Mouse (Mus musculus): Measurements from ENCODE around the gene Myadml2. TPM values are rescaled to one million over a fixed set of nuclear protein-coding genes. Genes with fewer than 3 reads are reported as not detected.

Gene Myadml2
- polyA plus RNA-seq, 1 experiment from 2014 or later: 2.4 TPM

DNA sequence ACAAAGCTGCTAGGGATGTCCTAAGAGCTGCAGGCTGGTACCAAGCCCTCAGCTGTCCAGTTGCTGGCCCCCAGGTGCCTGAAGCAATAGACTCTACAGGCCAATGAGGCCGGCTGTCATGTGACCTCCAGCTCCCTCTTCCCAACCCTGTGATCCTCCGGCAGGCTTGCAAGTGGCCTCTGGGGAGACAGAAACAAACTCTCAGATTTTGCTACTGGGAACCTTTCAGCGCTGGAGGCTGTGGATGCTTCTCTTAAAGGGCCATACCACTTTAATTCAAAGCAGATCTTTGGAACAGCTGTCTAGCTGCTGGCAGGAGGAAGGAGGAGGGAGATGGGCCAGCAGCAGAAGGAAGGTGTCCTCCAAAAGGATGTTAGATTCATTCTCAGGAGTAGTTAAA, 18.7 kb upstream of the Myadml2 start:
- no peak for ATAC-seq
- H3K9me3 ChIP-seq (ENCODE audit: control insufficient read depth, low read length): no peaks in the 10 kb centered on the region
- no peak overlapping the region for H3K9ac ChIP-seq (ENCODE audit: low read depth, low read length)
- H3K27ac ChIP-seq (ENCODE audit: low read depth, low read length): no peak overlapping the region
- no peaks in the 10 kb centered on the region for H3K36me3 ChIP-seq (ENCODE audit: control insufficient read depth, insufficient read depth, low read length)
- H3K4me1 ChIP-seq (ENCODE audit: control insufficient read depth, insufficient read depth, low read depth, low read length): no peaks in the 10 kb centered on the region
- no peak overlapping the region for H3K4me3 ChIP-seq (ENCODE audit: low read length)
- H3K4me2 ChIP-seq (ENCODE audit: low read length): no peak overlapping the region
- 10% methylated on average over 3 of the region's 3 CpGs for WGBS
- H3K27me3 ChIP-seq (replicated peaks; ENCODE audit: control insufficient read depth, insufficient read depth, low read length): peaks cover 18% of the 10 kb centered on the region

DNA sequence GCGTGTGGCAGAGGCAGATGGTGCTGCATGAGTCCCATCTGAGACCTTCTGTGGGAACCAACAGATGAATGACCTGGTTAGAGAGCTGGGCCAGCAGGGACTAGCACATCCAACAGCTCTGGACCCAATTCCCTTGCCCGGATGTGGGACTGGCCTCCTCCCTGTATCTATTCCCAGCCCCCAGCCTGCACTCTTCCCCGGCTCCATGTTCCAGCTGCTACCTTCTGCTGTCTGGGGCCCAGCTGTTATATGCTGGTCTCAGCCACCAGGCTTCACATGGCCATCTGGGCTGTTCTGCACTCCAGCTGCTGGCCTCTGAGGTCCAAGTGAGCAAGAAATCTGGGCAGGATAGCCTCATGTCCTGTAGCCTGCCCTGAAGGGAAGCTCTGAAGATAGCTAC, 17.4 kb upstream of the Myadml2 start:
- no peak for ATAC-seq
- Histone ChIP-seq H3K9ac (ENCODE audit: low read depth, low read length) (no peak overlapping the region; the same call in 1 of the 2 replicates), H3K27ac (ENCODE audit: low read depth, low read length) (no peak overlapping the region), H3K4me3 (ENCODE audit: low read length) (no peak overlapping the region), H3K4me1 (ENCODE audit: control insufficient read depth, insufficient read depth, low read depth, low read length) (peaks cover 8% of the 10 kb centered on the region), H3K27me3 (replicated peaks; ENCODE audit: control insufficient read depth, insufficient read depth, low read length) (peaks cover 26% of the 10 kb centered on the region), H3K4me2 (ENCODE audit: low read length) (no peak overlapping the region), H3K9me3 (ENCODE audit: control insufficient read depth, low read length) (no peaks in the 10 kb centered on the region), H3K36me3 (ENCODE audit: control insufficient read depth, insufficient read depth, low read length) (no peaks in the 10 kb centered on the region)
- 59% methylated on average over 2 of the region's 3 CpGs for WGBS

DNA sequence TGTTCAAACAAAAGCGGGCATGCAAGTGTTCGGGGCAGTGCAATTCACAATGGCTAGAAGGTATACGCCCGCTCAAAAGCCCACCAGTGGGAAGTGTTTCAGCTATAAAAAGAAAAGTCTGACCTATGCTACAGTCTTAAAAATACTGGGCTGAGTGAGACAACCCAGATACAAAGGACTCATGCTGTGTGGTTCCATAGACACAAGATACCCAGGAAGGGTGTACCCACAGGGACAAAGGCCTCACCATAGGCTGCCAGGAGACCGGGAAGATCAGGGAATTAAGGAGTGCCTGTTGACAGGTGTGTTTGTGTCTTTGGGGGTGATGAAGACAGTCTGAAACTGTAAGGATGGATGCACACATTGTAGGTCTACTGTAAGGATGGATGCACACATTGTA, 15.8 kb upstream of the Myadml2 start:
- Histone ChIP-seq H3K4me2 (ENCODE audit: low read length) (no peak overlapping the region), H3K27me3 (replicated peaks; ENCODE audit: control insufficient read depth, insufficient read depth, low read length) (peaks cover 42% of the 10 kb centered on the region), H3K4me1 (ENCODE audit: control insufficient read depth, insufficient read depth, low read depth, low read length) (peaks cover 14% of the 10 kb centered on the region), H3K36me3 (ENCODE audit: control insufficient read depth, insufficient read depth, low read length) (no peaks in the 10 kb centered on the region), H3K4me3 (ENCODE audit: low read length) (no peak overlapping the region), H3K9ac (ENCODE audit: low read depth, low read length) (no peak overlapping the region), H3K9me3 (ENCODE audit: control insufficient read depth, low read length) (peaks cover 2% of the 10 kb centered on the region; the same call in 1 of the 2 replicates), H3K27ac (ENCODE audit: low read depth, low read length) (no peak overlapping the region)
- no peak for ATAC-seq
- 65% methylated on average over 5 of the region's 5 CpGs for WGBS

DNA sequence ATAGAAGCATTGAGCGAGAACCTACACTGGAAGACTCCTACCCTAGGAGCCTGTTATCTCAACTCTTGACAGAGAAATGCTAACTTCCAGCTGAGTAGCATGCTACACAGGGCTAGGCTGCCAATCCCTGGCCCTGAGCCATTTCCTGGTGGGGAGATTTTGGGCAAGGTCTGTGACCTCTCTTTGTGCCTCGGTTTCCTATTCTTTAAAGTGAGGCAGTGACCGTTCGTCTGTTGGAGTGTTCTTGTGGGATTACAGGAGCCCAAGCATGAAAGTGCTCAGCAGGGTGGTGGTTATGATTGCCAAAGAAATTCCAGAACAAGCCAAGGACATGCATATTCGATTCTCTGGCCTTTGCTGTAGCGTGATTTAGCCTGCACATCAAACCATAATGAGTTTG, 14.8 kb upstream of the Myadml2 start:
- H3K27ac ChIP-seq (ENCODE audit: low read depth, low read length): no peak overlapping the region
- no peak overlapping the region for H3K4me3 ChIP-seq (ENCODE audit: low read length)
- WGBS: 39% methylated on average over 6 of the region's 6 CpGs
- no peaks in the 10 kb centered on the region for H3K36me3 ChIP-seq (ENCODE audit: control insufficient read depth, insufficient read depth, low read length)
- H3K9me3 ChIP-seq (ENCODE audit: control insufficient read depth, low read length): peaks cover 2% of the 10 kb centered on the region; the same call in 1 of the 2 replicates
- peaks cover 14% of the 10 kb centered on the region for H3K4me1 ChIP-seq (ENCODE audit: control insufficient read depth, insufficient read depth, low read depth, low read length)
- H3K4me2 ChIP-seq (ENCODE audit: low read length): no peak overlapping the region
- H3K9ac ChIP-seq (ENCODE audit: low read depth, low read length): no peak overlapping the region
- H3K27me3 ChIP-seq (replicated peaks; ENCODE audit: control insufficient read depth, insufficient read depth, low read length): peaks cover 51% of the 10 kb centered on the region
- no peak for ATAC-seq

DNA sequence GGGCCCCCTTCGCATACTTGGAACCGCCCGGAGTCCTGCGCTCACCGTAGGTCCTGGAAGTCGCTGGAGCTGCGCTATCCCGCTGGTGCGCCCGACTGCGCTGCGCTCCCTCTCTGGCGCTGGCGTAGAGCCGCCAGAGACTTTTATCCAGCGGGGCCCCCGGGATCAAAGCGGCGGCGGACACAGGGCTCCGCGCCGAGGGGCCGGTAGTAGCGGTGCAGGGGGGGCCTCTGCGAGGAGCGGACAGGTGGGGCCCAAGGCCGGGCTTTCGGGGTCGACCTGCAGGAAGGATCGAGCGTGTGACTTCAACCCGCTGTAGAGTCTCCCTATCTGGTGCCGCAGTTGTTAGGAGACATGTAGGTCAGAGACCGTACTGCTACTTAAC, 13.1 kb upstream of the Myadml2 start, which contains the start of gene Notum:
Gene Notum, minus strand, starts transcription at position 100 of the 385 bp plus-strand sequence.
- H3K27me3 ChIP-seq (replicated peaks; ENCODE audit: control insufficient read depth, insufficient read depth, low read length): peaks cover 62% of the 10 kb centered on the region
- peak within 1 kb of the TSS; percentile 39 for H3K4me3 ChIP-seq (ENCODE audit: low read length)
- H3K9ac ChIP-seq (ENCODE audit: low read depth, low read length): peak within 1 kb of the TSS; percentile 22
- H3K4me2 ChIP-seq (ENCODE audit: low read length): peak within 1 kb of the TSS; percentile 59
- H3K36me3 ChIP-seq (ENCODE audit: control insufficient read depth, insufficient read depth, low read length): no peaks in the 10 kb centered on the region
- WGBS: under 1% methylated on average over 35 of the region's 35 CpGs
- H3K27ac ChIP-seq (ENCODE audit: low read depth, low read length): no peak within 1 kb of the TSS; the same call in 1 of the 2 replicates
- H3K4me1 ChIP-seq (ENCODE audit: control insufficient read depth, insufficient read depth, low read depth, low read length): peaks cover 14% of the 10 kb centered on the region
- H3K9me3 ChIP-seq (ENCODE audit: control insufficient read depth, low read length): peaks cover 2% of the 10 kb centered on the region; the same call in 1 of the 2 replicates
- no peak for ATAC-seq

DNA sequence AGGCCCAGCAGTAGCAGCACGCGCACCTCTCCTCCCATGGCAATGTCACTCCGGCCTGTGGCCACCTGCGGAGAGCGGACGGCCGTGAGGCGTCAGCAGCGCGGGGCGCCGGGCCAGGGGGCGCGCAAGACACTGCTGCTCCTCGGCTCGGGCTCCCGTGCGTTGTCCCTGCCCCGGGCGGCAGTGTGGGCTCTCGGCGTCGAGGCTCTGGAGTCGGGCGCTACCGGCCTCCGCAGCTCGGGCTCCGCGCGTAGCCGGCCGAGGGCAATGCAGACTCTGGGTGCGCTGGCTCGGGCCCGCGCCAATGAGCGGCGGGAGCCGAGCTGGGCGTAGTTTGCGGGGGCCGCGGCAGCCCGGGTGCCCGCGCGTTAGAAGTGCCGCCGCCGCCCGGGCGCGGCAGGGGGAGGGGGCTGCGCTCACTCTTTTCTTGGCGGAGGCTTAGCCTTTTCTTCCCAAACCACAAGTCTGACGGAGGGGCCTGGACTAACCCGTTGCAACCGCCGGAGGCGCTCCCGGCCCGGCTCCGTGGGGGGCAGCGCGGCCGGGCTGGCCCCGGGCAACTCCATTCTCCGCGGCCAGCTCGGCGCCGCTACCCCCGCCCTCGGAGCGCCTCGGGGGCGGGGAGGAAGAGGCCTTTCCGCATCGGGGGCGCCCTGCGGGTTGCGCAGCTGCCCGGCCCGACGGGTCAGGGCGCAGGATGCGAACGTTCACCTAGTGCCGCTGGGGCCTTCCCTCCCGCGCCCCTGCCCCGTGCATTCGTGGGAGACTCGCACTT, 12.5 kb upstream of the Myadml2 start:
- Histone ChIP-seq H3K4me3 (ENCODE audit: low read length) (peak overlapping the region; percentile 39), H3K9ac (ENCODE audit: low read depth, low read length) (peak overlapping the region; percentile 22), H3K4me1 (ENCODE audit: control insufficient read depth, insufficient read depth, low read depth, low read length) (peaks cover 14% of the 10 kb centered on the region), H3K27me3 (replicated peaks; ENCODE audit: control insufficient read depth, insufficient read depth, low read length) (peaks cover 62% of the 10 kb centered on the region), H3K9me3 (ENCODE audit: control insufficient read depth, low read length) (peaks cover 2% of the 10 kb centered on the region; the same call in 1 of the 2 replicates), H3K27ac (ENCODE audit: low read depth, low read length) (no peak overlapping the region; the same call in 1 of the 2 replicates), H3K36me3 (ENCODE audit: control insufficient read depth, insufficient read depth, low read length) (no peaks in the 10 kb centered on the region), H3K4me2 (ENCODE audit: low read length) (peak overlapping the region; percentile 59)
- ATAC-seq: peak; percentile 58
- WGBS: under 1% methylated on average over 74 of the region's 95 CpGs

DNA sequence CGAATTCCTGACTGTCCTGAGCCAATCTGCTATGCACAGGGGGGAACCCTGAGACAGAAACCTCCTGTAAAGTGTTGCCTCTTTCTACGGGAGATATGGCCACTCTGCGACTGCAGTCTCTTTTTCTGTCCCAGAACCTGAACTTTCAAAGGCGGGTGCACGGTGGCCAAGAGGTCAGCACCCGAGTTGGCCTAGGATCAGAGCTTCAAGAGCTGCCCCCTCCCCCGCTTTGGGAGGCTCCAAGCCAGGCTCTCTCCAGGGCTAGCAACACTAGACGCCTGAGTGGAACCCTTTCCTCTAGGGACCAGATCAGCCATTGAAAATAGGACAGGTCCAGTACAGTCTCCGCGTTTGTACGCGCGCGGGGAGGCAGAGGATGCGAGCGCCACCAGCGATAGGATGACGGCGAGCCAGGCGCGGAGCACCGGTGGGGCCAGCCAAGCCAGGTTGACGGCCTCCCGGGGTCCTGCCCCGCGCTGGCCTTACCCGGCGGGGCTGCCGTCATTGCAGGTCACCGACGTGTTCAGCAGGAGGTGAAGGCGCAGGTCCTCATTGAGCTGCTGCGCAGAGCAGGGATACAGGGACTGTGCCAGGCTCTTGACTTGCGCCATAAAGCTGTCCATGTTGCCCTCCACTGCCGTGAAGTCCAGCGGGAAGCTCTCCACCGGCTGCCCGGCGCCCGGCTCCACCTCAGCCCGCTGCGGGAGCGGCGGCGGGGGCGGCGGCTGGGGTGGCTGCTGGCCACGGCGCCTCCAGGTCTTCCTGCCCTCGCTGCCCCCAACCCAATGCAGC, 11.7 kb upstream of the Myadml2 start:
- ATAC-seq: no peak
- 2% methylated on average over 47 of the region's 50 CpGs for WGBS
- H3K9ac ChIP-seq (ENCODE audit: low read depth, low read length): peak overlapping the region; percentile 22; the same call in 1 of the 2 replicates
- H3K27me3 ChIP-seq (replicated peaks; ENCODE audit: control insufficient read depth, insufficient read depth, low read length): peaks cover 60% of the 10 kb centered on the region
- no peaks in the 10 kb centered on the region for H3K36me3 ChIP-seq (ENCODE audit: control insufficient read depth, insufficient read depth, low read length)
- H3K9me3 ChIP-seq (ENCODE audit: control insufficient read depth, low read length): peaks cover 2% of the 10 kb centered on the region; the same call in 1 of the 2 replicates
- peak overlapping the region; percentile 59 for H3K4me2 ChIP-seq (ENCODE audit: low read length)
- H3K27ac ChIP-seq (ENCODE audit: low read depth, low read length): no peak overlapping the region
- H3K4me3 ChIP-seq (ENCODE audit: low read length): peak overlapping the region; percentile 39
- peaks cover 14% of the 10 kb centered on the region for H3K4me1 ChIP-seq (ENCODE audit: control insufficient read depth, insufficient read depth, low read depth, low read length)

DNA sequence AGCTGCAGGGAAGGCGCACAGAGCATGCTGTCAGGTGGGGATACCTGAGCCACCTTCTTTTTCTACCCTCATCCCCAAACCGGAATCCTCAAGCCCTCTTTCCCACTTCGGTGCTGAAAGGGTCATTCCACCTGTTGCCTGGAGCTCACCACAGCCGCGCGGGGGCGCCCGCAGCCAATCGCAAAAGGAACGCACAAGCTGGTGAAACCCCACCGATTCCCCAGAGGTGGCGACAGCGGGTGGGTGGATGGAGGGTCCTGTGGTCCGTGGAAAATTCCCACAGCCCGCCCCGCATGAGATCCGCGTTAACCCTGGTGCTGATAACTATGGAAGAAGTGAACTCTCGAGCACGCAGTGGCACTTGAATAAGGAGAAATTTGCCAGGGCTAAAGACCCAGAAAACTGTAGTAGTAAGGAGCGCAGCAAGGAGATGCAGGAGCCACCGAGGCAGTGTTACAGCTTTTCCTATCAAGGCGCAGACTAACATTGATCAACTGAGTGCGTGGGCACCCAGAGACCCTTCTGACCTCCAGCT, 11.0 kb upstream of the Myadml2 start:
- no peak overlapping the region for H3K9ac ChIP-seq (ENCODE audit: low read depth, low read length)
- H3K27me3 ChIP-seq (replicated peaks; ENCODE audit: control insufficient read depth, insufficient read depth, low read length): peaks cover 57% of the 10 kb centered on the region
- peaks cover 14% of the 10 kb centered on the region for H3K4me1 ChIP-seq (ENCODE audit: control insufficient read depth, insufficient read depth, low read depth, low read length)
- 4% methylated on average over 24 of the region's 24 CpGs for WGBS
- H3K9me3 ChIP-seq (ENCODE audit: control insufficient read depth, low read length): peaks cover 2% of the 10 kb centered on the region; the same call in 1 of the 2 replicates
- no peak overlapping the region for H3K4me3 ChIP-seq (ENCODE audit: low read length)
- no peaks in the 10 kb centered on the region for H3K36me3 ChIP-seq (ENCODE audit: control insufficient read depth, insufficient read depth, low read length)
- no peak for ATAC-seq
- no peak overlapping the region for H3K27ac ChIP-seq (ENCODE audit: low read depth, low read length)
- no peak overlapping the region for H3K4me2 ChIP-seq (ENCODE audit: low read length)

DNA sequence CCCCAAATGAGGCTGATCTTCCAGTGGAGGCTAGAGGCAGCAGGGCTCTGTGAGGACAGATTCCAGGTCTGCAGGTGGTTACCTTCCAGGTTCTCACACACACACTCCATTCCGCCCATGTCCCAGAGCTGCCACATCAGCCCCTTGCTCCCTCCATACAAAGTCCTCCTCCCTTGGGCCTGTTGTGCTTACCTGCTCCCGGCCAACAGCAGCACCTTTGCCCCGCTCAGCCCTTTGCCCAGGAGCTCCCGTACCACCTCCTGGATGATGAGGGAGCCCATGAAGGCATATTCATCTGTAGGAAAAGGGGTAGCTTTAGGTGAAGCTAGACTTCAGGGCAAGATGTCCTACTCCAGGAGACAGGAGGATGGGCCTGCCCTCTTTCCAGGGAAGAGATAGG, 9.3 kb upstream of the Myadml2 start:
- Histone ChIP-seq H3K27me3 (replicated peaks; ENCODE audit: control insufficient read depth, insufficient read depth, low read length) (peaks cover 51% of the 10 kb centered on the region), H3K9ac (ENCODE audit: low read depth, low read length) (no peak overlapping the region), H3K4me3 (ENCODE audit: low read length) (no peak overlapping the region), H3K9me3 (ENCODE audit: control insufficient read depth, low read length) (peaks cover 2% of the 10 kb centered on the region; the same call in 1 of the 2 replicates), H3K27ac (ENCODE audit: low read depth, low read length) (no peak overlapping the region), H3K4me2 (ENCODE audit: low read length) (no peak overlapping the region), H3K36me3 (ENCODE audit: control insufficient read depth, insufficient read depth, low read length) (no peaks in the 10 kb centered on the region), H3K4me1 (ENCODE audit: control insufficient read depth, insufficient read depth, low read depth, low read length) (peaks cover 14% of the 10 kb centered on the region)
- no peak for ATAC-seq
- WGBS: 91% methylated on average over 4 of the region's 4 CpGs

All from hindbrain, embryonic 16.5 days (tissue).